Mouse (Mus musculus) yolk sac, embryonic 10.5 days (tissue): ENCODE results near the gene Gm4894.

Experiments
- DNase-seq: peaks from one replicate; pipeline ENCODE4 v3.0.0-alpha.2; 2017; ENCODE audit warnings: low spot score

The Gm4894 gene

DNA sequence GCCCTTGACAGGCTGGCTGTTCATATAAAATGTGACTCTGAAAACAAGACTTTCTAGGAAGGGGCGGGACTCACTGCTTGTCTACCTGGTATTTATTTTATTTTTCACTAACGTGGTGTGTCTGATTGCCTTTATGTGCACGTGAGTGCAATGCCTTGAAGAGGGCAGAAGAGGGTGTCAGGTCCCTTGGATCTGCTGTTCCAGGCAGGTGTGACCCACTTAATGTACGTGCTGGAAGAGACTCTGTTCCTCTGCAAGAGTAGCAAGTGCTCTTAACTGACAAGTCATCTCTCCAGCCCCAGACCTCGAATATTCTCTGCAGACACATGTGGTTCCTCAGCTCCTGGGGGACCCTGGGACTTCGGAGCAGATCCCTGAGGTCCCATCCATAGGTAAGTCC, at the start of gene Gm4894:
Gm4894 (plus strand) TSS at position 301 of the 400 bp plus-strand sequence.
- no peak for DNase-seq

DNA sequence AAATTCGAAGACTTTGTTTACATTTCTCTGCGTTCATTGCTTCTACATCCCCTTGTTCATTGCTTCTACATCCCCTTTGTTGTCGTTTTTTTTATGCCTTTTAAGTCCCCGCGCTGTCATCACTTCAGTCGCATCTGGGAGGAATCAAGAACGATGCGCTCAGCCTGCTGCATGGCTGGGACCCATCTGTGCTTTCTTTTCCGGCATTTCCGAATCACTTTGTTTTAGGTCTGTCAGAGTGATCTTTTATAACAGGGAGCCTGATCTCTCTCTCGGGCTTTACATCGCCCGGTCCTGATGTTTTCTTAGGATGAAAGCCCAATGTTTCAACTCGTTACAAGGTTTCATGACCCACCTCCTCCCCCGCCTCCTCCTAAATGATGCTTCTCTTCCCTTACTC, 44.0 kb upstream of the Gm4894 start:
- no peak for DNase-seq

DNA sequence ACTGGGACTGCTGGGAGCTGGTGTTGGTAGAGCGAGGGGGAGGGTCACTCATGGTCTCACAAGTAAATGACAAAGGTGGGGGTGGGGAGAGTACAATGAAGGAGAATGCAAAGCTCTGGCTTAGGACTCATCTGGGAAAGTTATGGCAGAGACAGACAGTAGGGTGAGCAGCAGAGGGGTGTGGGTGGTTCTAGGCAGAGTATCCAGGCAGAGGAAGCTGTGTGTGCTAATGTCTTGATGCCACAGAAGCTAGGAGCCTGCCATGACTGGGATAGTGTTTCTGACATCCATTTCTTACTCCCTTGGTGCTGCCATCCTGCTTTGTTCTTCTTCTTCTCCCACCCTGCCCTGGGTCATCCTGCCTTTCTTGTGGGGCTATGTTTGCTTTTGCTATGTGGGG, 38.8 kb upstream of the Gm4894 start:
- no peak for DNase-seq

DNA sequence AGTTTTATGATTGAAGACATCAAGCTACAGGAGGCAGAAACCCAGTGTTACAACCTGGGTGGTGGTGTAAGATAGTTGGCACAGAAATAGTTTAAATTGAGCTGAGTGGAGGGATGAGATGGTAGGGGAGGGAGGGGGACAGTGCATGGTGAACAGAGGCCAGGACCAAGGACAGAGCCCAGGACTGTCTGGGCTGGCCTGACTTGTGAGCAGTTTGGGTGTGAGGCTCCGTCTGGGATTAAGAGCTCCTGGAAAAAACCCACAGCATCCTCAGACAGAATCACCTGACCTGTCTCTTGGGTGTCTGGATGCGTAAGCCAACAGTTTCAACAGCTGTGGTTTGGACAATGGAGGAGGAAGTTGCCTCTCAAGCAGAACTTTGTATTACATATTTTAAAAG, 35.6 kb upstream of the Gm4894 start:
- no peak for DNase-seq

DNA sequence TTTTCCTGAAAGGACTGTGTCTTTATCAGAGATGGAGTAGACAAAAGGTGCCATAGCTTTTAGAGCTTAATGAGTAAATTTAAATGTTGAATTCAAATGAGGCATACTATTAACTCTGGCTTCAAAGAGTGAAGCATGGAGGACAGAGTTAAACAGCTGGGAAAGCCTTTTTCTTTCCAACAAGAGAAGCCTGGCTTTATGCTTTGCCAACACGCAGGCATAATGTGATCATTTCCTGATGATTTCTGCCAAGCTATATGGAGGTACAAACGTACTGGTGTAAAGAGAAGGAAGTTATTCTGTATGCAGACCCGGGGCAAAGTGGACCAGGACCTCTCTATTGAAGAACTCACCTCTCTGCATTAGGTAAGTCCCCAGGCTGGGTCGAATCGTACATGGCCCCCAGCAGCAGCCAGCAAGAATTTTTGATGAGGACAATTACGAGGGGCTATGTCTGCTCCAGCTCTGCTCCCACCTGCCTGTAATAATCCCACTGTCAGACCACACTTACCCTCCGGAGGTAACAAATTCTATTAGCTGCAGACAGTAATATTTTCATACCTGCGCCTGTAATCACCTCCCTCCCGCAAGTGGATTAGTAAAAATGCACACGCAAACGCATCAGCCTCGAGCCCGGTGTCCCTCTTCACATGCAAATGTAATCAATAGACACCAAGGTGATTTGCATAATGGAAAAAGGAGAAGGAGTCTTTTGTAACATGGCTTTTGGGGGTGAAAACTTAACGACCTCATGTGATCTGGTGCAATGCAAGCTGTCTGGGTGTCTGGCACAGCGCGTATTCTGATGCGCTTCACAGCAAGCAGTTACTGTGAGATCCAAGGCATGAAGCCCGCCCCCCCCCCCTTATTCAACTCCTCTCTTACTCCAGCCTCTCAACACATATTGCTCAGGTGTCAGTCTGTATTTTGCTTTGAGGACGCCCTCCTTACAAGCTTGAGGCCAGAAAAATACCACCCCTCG, 32.4 kb upstream of the Gm4894 start:
- DNase-seq: no peak

DNA sequence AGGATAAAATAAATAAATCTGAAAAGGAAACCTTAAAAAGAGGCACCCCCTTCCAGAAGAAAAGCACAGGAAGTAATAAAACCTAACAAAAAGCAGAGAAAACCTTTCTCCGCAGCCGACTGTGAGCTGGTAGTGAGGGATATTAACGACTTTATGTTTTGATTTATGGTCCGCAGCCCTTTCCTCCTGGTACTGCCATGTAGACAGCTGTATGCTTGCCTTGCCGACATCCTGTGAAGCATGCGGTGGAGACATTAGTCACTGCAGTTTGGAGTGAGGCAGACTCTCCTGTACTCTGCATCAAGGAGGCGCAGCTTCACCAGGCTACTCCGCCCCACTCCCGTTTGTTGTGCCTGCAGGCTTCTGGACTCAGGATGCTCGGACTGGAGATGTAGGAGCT, 25.8 kb upstream of the Gm4894 start:
- no peak for DNase-seq

DNA sequence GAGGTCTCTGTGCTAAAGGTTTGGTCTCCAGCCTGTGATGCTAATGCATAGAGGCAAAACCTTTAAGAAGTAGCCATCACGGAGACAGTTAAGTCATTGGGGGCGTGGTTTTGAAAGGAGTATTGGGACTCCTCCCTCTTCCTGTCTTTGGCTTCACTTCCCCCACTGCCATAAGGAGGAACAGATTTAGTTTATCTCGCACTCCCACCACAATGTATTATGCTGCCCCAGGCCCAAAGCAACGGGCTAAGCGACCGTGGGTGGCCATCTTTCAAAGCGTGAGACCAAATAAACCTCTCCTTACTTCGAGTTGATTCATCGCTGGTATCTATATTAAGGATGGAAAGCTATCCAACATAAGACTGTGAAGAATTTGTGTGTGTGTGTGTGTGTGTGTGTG, 22.9 kb upstream of the Gm4894 start:
- no peak for DNase-seq

DNA sequence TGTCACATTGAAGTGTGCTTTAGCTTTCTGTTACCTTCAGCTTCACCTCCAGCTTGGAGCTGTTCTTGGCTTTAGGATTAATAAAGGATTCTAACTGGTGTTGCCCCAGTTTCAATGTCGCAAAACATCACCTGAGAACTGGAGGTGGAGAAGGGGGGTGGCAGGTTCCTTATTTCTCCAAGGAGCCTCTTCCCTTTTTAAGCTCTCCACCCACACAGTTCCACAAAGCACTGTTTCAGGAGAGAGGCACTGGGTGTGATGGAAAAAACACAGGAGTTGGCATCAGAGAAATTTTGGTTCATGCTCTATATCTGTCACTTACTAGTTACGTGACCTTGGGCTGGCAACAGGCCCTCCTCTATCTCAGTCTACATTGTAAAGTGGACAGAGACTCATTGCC, 21.3 kb upstream of the Gm4894 start:
- no peak for DNase-seq

DNA sequence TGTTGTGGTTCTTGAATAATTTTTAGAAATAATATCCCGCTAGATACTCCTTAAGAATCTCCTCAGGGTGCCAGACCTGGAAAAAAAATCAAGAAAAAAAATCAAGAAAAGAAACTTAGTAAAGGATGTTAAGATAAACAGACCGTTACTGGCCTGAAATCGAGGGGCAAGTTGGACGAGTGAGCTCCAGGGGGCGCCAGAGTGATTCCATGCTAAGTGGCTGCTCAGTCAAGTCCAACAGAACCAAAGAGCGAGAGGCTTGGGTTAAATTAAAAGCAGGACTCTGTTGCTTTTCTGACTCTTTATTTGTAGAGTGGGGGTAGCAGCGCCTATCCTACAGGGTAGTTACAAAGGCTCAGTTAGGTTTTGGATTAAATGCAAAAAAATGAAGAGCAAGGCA, 3.5 kb upstream of the Gm4894 start:
- DNase-seq: no peak

DNA sequence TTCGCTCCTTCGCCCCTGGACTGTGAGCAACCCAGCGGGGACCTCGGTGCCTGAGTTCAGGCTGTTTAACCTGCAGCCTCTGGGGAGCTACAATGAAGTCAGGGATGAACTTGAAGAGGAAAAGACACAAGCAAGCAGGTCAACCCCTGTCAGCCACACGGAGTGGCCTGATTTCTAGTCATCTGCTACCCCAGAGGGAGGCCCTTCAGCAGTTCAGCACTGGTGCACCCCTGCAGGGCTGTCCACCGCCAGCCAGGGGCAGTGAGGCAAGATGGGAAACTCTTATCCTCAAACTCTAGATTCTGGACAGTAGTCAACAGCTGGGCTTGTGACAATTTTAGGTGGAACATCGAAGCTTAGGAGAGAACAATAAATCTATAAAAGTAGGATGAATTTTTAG, 18.6 kb downstream of the Gm4894 start:
- DNase-seq: no peak

DNA sequence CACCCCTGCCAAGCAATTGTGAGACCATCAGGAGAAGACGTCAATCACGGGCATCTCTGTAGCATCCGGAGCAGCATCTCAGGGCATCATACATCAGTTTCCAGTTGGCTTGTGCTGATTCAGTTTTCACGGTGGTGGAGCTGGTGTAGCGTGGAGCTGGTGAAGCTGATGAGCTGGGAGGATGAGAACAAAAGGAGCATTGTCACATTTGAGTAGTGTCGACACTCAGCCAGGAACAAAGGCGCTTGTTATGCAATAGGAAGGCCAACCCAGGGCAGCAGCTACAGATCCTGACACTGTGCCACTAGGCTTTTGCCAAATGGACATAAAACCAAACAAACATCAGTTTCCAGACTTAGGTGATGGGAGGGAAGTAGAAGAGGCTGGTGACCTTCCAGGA, 23.2 kb downstream of the Gm4894 start:
- no peak for DNase-seq

DNA sequence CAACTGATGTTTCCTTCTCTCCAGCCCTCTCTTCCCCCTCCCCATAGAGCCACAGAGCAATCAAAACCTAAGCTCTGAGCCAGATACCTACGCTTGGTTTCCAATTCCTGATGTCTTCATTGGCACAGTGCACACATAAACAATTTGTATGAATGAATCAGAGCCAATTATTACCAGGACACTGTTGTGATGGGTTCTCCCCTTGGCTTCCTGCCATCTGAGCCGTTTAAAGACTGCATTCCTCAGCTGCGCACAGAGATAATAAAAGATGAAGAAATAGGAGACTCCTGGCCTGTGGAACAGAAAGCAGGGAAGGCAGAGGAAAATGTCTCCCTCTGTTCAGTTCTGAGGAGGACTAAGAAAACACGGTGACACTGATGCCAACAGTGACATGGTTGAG, 25.6 kb downstream of the Gm4894 start:
- DNase-seq: no peak

DNA sequence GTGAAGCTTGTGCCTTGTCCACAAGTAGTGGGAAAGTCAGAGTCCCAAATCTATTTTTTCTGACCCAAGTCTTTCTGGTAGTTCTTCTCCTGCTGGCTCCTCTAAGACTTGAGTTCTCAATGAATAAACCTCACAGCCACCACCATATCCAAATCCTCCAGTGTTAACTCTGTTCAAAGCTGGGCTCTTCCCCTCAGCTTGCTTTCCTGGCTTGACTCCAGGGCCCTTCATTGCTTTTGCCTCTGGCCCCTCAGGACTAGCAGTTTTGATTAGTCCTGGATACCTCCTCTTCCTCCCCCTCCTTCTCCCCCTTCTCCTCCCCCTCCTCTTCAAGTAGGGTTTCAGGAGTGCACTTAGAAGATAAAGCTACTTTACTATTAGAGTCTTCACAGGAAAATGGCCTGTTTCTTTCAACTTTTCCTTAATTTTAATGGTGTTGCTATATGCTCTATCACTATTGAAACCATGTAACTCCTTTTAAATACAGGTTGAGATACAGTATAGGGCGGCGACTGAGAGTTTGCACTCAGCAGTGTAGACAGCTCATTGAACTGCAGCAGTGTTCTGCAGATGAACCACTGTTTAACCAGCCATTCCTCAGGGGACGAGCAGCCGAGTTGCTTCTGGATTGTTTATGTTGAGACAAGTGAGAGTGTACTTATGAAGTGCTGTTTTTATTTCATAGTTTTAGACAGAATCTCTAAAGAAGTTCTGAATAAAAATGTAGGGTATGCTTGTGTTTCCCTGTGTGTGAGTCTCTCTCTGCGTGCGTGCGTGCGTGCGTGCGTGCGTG, 26.4 kb downstream of the Gm4894 start:
- no peak for DNase-seq

DNA sequence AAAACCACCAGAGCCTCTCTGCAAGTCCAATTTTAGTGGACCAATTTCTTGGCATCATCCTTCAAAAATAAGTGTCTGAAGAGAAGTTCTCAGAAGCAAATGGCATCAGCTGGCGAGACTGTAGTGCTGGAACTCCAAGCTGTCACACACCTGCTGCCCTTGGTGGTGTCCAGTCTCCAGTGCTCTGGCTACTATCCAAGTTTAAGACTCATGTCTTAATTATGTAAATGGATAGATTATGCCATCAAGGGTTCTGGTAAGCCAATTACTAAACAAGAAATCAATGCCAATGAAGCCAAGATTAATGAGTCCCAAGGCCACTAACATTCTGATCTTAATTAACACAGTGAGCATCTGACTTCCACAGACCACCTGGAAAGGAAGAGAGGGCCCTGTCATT, 44.8 kb downstream of the Gm4894 start:
- DNase-seq: no peak

DNA sequence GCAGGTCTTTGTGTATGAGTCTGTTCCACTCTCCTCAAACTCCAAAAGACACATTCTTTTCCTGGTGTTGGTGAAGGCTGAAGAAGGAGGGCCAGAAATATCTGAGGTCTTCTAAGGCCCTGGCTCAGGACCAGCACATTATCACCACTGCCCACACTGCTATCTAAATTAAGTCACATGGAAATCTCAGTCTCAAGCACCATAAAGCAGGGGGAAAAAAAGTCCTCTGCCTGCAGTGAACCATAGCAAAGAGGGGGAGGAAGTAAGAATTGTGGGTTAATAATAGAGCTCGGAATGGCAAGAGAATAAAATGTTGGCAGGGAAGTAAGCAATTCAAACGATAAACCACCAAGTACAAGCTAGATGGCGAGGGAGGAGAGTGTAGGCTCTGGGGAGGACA, 57.2 kb downstream of the Gm4894 start:
- no peak for DNase-seq

DNA sequence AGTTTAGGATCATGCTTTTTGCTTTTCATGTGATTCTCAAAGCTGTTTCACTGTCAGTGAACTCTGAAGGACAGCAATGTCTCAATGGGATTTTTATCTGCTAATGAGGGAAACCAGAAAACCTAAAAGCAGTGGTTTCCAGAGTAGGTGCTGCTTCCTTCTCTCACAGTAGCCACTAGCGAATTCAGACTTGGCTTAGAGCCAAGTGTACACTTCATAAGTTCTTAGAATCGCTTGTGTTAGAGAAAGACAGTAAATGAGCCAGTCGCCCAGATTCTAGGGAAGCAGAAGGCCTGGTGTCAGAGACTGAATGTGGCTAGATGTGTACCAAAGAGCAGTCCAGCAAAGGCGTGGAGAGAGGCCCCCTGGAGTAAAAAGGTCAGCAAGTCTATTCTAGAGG, 60.5 kb downstream of the Gm4894 start:
- no peak for DNase-seq

DNA sequence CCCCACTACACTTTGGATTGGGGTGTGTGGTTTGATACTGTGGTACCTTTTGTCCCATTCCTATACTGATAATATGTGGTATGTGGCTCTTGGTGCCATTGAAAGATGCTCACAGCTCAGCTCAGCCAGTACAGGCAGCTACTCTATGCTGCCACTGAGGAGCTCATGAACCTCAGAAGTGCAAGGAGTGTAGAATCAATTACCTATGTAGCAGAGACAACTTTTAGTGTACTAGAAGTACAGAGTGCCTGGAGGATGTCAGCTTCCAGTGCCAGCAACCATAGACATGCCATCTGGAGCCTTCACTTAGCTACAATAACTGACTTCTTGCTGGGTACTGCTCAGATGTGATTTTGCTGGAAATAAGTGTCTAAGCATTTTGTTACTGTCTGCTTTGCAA, 68.3 kb downstream of the Gm4894 start:
- no peak for DNase-seq
